Mouse (Mus musculus) megakaryocyte-erythroid progenitor cell, adult 5-6 weeks (primary cell): Measurements from ENCODE around the gene Aplp1. TPM values are rescaled to one million over a fixed set of nuclear protein-coding genes. Genes with fewer than 3 reads are reported as not detected.
"Not testable (repeated sequence)": the region's sequence is repeated elsewhere in the genome, so short reads cannot be mapped to it uniquely, and the experiment has no call there.

Source experiments
- ATAC-seq: replicated peaks from 2 replicates; pipeline ENCODE4 v1.8.0; 2016; ENCODE audit warnings: mild to moderate bottlenecking, inconsistent platforms; ENCODE audit not compliant: severe bottlenecking, poor library complexity, low FRiP score, low TSS enrichment
- total RNA-seq, 2 experiments: library from RNA; stranded (forward) in 1 of 2; stranded (reverse) in 1 of 2; fragments of 200-1000, 215-1000 nt in 1 of 2; fragments of >200 nt in 1 of 2; fragmentation: Nextera tagmentation in 1 of 2; gene quantifications; 2 replicates each; pipeline ENCODE4 v1.2.3; 2014 to 2017

The Aplp1 gene
- total RNA-seq (2014; fragmentation: Nextera tagmentation) (not detected in 2 replicates), total RNA-seq (2017) (not detected in 2 replicates)

DNA sequence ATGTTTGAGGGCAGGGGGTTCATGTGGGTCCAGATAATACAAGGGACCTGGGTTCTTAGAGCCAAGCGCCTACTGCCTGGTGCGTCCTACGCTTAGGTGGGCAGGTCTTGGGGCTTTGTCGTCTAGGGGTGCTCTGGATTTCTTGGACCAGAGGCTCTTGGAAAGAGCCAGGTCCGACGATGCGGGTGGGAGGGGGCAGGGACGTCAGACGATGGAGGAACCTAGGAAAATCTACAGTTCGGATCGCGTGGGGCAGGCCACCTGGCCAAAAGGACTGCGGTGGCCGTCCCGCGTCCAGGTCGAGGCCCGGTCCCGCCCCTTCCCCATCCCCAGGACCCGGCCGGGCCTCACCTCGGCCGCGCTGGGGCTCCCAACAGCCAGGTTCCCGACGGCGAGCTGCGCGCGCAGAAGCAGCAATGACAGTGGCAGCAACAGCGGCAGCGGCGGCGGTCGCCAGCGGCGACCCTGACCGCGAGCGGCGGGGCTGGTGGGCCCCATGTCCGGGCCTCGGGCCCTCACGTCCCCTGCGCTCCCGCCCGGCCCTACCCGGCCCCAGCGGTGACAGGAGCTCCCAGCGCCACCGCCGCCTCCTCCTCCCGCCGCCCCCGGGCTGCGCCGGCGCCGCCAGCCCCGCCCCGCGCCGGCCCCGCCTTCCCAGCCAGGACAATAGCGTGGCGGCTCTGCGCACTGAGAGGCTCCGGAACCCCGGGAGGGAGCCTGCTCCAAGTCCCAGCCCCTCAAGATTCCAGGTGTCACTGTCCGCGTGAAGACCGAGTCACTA, at the start of gene Aplp1:
Gene Aplp1, minus strand, starts transcription at position 565 of the 781 bp plus-strand sequence.
- peak; percentile 39 for ATAC-seq

DNA sequence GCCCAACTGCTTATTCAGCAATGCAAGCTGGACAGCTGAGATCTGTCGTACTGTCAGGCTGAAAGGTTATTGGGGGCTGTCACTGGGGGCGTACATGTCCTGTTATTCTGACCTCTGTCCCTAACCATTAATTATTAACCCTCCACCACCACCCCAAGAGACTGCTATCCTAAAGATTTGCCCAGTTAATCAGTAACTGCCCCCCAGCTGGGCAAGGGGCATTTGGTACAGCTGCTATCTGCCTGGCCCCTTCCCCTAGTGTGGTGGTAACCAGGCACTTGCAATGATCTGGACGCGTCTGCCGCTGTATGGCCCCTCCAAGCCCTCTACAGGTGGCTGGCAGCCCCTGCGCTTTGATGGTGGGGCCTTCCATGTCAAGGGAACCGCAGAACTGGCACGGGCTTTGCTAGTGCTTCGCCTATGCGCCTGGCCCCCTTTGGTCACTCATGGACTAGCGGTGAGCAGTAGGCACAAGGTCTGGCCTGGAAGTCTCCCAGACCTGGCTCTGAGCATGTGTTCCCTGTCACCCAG, 48.1 kb upstream of the Aplp1 start, which contains the start of gene Prodh2:
Gene Prodh2, plus strand, starts transcription at position 222 of the 531 bp plus-strand sequence.
- ATAC-seq = no peak

GRCm38 (mm10) chr7:30492765-30493164, 47.4 kb upstream of the Aplp1 start:
- ATAC-seq = peak; percentile 74

GRCm38 (mm10) chr7:30490957-30491307, 45.6 kb upstream of the Aplp1 start:
- no peak for ATAC-seq

GRCm38 (mm10) chr7:30490251-30490956, 45.1 kb upstream of the Aplp1 start:
- no peak for ATAC-seq

- ATAC-seq = no peak
Observed at GRCm38 (mm10) chr7:30484250-30484649, 38.9 kb upstream of the Aplp1 start.

- ATAC-seq = no peak
Observed at GRCm38 (mm10) chr7:30477415-30478381, 32.4 kb upstream of the Aplp1 start.

DNA sequence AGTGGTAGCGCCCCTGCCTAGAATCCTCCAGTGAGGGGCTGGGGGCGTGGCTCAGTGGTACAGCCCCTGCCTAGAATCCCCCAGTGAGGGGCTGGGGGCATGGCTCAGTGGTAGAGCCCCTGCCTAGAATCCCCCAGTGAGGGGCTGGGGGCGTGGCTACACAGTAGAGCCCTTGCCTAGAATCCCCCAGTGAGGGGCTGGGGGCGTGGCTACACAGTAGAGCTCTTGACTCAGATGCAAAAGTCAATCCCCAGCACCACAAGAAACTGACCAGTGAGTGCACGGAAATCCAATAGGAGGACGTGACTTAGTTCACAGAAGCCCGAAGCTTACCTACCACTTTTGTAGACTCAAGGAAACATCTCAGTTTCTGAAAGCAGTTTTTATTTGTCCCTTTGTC, 30.8 kb upstream of the Aplp1 start:
- not testable (repeated sequence) for ATAC-seq

DNA sequence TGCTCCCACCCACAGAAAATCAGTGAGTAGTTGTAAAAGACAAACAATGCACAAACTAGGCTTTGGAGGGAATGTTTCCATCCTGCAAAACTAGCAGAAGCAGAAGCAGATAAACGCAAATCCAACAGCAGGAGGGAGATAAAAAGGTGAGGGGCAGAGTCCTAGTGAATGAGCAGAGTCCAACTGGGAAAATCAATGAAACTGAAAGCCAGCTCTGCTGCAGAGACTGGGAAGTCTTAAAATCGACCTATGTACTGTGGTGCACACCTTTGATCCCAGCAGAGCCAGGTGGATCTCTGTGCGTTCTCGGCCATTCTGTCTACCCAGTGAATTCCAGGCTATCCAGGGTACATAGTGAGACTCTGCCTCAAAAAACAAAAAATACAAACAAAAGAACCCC, 29.7 kb upstream of the Aplp1 start:
- no peak for ATAC-seq

- no peak for ATAC-seq
Observed at GRCm38 (mm10) chr7:30472411-30472810, 27.1 kb upstream of the Aplp1 start.

GRCm38 (mm10) chr7:30464816-30465300, 19.5 kb upstream of the Aplp1 start:
- ATAC-seq = no peak

- ATAC-seq = no peak
Observed at GRCm38 (mm10) chr7:30463996-30464395, 18.7 kb upstream of the Aplp1 start.

DNA sequence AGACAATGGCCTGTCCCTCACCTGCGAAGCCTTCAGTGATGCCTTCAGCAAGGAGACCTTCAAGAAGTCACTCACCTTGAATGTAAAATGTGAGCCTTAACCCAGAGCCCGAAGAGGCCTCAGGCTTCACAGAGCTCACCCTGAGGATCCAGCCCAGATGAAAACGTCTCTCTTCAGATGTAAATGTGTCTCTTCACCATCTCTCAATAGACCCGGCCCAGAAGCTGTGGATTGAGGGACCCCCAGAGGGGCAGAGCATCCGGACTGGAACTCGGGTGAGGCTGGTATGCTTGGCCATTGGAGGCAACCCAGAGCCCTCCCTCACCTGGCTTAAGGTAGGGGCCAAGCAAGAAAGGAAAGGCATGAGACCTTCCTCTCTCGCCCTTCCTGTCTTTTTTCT, 18.2 kb upstream of the Aplp1 start:
- no peak for ATAC-seq

GRCm38 (mm10) chr7:30459484-30459883, 14.1 kb upstream of the Aplp1 start:
- no peak for ATAC-seq

DNA sequence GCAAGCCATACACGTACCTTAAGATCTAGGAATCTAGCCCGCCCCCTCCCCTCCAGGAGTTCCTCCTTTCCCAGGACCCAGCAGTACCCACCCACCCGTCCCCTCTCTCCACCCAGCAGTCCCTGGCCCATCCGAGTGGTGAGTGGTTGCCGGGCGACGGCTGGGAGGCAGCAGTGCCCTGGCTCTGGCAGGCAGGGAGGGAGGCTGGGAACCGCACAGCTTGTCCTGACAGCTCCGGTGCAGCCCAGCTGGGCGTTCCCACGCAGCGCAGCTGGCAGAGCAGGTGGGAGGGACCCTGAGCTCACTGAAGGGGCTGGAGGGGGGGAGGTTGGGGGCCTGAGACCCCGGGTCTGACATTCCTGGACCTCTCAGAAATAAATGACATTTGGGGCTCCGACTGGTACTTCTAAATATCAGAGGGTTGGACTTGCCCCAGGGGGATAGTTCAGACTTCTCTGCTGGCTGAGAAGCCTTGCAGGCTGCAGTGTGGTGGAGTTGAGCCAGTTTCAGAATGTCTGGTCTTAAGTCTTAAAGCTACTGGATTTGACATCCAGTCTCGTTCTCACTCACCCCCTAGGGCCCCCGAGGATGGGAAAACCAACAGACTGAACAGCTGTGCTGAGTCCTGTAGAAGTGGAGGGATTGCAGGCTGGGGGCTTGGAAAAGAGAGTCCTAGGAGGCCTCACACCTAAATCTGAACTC, 12.4 kb upstream of the Aplp1 start, which contains the start of the genes Kirrel2 and Nphs1:
Gene Kirrel2, minus strand, starts transcription at position 62 of the 702 bp plus-strand sequence.
Gene Nphs1, plus strand, starts transcription at position 687 of the 702 bp plus-strand sequence.
- no peak for ATAC-seq

DNA sequence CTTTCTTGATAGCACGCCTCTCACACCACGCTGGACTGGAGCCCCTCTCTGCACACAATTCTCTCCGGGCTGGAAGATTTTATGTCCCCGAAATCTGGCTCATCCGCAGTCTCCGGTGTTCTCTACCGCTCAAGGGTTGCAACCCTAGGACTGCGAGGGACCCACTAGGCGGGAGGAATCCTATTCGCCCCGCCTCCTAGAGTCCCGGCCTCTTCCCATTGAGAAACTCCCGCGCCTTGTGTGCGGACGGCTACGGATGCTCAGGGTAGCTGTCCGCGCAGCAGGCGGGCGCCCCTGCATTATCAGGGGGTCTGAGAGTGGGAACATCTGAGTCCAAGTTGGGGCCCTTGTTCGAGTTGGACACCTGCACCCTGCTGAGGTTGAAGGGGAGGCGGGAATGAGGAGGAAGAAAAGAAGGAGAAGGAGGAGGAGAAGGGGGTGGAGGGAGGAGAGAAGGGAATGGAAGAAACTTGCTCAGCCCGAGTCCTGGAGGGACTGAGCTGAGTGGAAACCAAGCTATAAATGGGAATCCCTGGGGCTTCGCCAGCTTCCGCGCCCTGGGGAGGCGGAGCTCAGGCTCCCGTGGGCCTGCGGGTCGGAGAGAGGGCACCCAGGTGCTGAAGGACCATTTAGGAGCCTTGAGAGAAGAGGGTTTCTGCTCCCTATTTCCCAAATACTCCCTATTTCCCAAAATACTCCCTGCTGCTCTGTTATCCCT, 11.7 kb upstream of the Aplp1 start:
- ATAC-seq = no peak

GRCm38 (mm10) chr7:30456487-30456886, 11.2 kb upstream of the Aplp1 start:
- ATAC-seq = no peak

DNA sequence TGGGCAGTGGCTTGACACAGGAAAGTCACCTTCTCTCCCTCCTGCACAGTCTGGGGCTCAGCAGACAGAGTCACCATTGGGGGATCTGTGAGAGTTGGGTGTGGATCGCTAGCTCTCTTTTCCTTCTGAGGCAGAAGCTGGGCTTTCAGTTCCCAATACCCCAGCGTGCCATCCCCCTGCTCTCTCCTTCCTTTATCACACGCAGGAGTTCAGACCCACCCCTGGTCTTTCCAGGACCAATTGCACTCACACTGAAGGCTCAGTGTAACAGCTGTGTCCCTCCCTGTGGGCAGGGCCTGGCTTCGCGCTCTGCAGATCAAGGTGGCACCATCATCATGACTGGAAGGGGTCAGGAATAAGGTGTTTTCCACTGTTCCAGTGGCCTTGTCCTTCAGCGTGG, 8.9 kb upstream of the Aplp1 start:
- 0 out of 2 replicates have a peak, but pooled peaks have one; percentile 34 for ATAC-seq
